Mouse (Mus musculus): ENCODE results near the gene Dctn1. TPM values are rescaled to one million over a fixed set of nuclear protein-coding genes. Genes with fewer than 3 reads are reported as not detected.

Gene Dctn1
- polyA plus RNA-seq, 1 experiment = 323 TPM

DNA sequence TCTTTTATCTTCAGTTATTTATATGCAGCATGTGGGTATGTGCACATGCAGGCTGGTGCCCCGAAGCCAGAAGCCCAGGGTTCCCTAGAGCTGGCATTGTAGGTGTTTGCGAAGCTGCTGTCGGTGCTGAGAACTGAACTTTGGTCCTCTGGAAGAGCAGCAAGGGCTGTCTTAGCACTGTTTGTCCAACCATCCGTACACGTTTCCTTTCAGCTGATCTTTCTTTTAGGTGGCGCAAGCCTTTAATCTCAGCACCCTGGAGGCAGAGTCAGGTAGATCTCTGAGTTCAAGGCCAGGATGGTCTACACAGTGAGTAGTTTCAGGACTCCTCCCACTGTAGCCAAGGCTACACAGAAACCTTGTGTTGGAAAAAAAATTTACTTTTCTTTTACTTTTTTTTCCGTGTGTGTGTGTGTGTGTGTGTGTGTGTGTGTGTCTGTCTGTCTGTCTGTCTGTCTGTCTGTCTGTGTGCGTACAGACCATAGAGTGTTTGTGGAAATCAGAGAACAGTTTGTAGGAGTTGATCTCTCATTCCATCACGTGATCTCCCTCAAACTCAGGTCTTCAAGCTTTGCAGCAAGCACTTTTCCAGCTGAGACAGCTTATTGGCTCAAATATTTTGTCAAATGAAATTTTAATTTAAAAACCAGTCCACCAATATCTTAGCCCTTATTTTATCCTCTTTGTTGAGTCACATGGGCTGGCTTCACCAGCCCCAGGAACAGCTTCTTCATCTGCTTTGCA lies 33.4 kb upstream of the Dctn1 start:
- TF ChIP-seq GATA1 (IDR thresholded peaks at IDR 0.05; ENCODE audit: low read length) = no peak

DNA sequence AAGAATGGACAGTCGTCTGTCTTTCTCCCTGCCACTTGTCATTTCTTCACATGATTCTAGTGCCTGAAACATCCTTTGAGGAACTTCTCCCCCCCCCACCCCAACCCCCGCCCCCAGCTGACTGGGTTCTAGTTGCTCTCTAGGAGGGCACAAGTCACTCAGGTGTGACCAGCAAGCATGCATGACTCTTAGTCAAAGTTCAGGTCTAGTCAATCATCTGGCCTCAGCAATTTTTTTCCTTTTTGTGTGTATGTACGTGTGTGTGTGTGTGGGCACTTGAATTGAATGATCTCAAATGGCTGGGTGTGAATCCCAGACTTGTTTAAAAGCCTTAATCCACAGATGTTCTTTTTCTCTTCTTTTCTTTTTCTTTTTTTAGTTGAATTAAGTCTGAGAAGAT lies 31.5 kb upstream of the Dctn1 start:
- TF ChIP-seq GATA1 (IDR thresholded peaks at IDR 0.05; ENCODE audit: low read length) = no peak

DNA sequence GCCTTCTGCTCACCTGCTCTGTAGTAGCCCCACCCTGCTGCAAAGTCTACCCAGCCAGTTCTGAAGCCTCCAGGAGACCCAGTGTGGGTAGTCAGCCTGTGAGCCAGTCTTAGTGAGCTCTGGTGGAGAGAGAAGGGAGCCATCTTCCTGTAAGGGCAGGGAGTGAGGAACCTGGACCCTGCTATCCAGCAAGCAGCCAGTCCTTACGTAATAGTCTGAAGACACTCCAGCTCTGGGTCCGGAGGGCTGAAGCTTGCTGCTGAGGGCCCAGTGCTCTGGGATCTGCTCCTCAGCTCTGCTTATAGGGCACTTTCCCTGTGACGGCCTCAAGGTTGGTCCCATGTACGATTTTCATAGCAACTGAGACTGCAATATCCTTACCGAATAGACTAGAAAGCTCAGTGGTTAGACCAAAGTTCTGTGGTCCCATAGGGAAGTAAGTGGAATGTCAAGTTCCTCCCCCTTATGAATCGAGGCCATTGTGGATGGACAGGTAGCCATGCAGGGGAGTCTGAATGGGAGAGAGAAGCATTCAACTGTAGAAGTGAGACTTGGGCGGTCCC lies 30.7 kb upstream of the Dctn1 start, which contains the start of gene Rtkn:
Gene Rtkn (plus strand): TSS at position 513 of the 563 bp plus-strand sequence.
- no peak for TF ChIP-seq GATA1 (IDR thresholded peaks at IDR 0.05; ENCODE audit: low read length)

DNA sequence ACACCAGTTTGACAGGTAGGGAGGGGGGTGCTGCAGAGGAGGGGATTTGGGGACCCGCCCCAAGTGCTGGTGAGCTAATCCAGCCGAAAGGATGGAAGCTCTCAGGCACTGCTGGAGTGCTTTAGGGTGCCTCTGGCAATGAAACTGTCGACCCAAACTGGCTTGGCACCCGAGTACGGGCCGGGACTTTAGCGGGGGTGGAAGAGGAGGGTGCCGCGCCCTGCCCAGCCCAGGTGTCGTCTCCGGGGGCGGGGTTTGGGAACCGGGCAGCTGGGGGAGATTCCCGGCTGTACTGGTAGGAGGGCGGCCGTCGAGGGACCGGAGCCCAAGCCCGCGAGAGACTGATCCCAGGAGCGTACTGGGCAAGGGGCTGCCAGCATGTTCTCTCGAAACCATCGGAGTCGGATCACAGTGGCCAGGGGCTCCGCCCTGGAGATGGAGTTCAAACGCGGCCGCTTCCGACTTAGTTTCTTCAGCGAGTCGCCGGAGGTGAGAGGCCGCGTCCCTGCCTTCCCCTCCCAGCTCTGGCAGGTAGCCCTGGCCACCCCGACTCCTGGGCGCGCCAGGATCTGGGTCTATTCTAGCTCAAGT lies 30.1 kb upstream of the Dctn1 start:
- no peak for TF ChIP-seq GATA1 (IDR thresholded peaks at IDR 0.05; ENCODE audit: low read length)

GRCm38 (mm10) chr6:83136291-83136880 lies 29.3 kb upstream of the Dctn1 start:
- no peak for TF ChIP-seq GATA1 (IDR thresholded peaks at IDR 0.05; ENCODE audit: low read length)

DNA sequence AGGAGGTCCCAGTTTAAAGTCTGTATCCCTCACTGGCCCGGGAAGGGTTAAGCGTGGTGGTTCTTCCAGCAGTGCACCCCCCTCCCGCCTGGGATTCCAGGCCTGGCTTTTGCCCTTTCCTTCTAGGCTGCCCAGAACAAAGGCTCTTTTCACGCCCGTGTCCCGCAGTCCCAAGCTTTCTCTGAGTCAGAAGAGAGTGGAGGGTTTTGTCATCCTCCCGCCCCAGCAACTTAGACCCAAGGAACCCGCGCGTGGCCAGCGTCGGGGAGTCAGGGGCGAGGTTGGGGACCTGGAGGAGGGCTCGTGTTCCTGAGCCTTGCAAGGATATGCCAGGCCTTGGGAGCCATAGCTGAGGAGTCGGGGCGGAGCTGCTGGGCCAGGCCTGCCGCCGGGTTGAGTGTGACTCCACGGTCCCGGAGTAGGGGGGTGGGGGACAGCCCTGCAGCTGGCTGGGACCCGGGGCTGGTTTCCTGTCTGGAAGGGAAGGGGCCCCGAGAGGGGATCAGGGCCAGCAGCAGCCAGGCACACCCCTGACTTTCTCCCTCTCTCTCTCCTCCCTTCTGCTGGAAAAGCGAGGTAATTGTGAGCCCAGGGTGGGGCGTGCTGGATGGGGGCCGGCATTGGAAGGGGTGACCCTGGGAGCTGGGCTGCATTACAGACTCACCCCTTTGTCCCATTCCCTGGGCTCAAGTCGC lies 28.7 kb upstream of the Dctn1 start:
- no peak for TF ChIP-seq GATA1 (IDR thresholded peaks at IDR 0.05; ENCODE audit: low read length)

DNA sequence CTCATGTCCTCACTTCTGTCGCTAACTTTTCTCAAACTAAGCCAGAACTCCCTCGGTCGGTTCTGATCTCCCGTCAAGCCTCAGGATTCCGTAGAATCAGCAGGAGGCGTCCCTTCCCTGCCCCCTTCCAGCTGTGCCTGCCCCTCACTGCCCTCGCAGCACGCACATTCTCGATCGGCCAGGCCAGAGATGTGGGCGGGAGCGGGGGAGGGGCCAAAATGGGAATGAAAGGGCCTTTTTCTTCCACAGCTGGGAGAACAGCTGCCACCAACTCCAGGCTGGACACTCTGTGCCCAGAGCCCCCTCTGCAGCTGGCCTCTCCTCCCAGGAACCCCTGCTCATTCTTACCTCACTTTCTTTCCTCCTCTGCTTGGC lies 28.2 kb upstream of the Dctn1 start:
- no peak for TF ChIP-seq GATA1 (IDR thresholded peaks at IDR 0.05; ENCODE audit: low read length)

- no peak for TF ChIP-seq GATA1 (IDR thresholded peaks at IDR 0.05; ENCODE audit: low read length)
Observed at GRCm38 (mm10) chr6:83138056-83138455, 27.7 kb upstream of the Dctn1 start.

DNA sequence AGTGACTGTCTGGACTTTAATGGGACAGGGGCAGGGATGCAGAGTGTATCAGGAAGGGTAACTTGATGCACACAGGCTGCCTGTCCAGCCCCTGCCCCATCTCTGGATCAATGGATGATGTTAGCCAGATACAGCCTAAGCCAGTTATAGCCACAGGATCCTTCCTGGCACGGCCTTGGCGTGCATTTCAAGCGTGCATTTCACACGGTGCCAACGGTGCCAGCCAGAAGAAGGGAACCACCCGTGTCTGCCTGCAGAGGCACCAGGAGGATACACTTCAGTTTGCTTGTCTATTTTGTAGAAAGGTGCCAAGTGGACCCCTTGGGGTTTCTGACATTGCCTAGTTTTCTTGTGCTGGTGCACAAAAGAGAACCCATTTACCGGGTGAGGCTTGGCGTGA lies 25.7 kb upstream of the Dctn1 start:
- TF ChIP-seq GATA1 (IDR thresholded peaks at IDR 0.05; ENCODE audit: low read length) = no peak

- no peak for TF ChIP-seq GATA1 (IDR thresholded peaks at IDR 0.05; ENCODE audit: low read length)
Observed at GRCm38 (mm10) chr6:83141636-83142035, 24.1 kb upstream of the Dctn1 start.

DNA sequence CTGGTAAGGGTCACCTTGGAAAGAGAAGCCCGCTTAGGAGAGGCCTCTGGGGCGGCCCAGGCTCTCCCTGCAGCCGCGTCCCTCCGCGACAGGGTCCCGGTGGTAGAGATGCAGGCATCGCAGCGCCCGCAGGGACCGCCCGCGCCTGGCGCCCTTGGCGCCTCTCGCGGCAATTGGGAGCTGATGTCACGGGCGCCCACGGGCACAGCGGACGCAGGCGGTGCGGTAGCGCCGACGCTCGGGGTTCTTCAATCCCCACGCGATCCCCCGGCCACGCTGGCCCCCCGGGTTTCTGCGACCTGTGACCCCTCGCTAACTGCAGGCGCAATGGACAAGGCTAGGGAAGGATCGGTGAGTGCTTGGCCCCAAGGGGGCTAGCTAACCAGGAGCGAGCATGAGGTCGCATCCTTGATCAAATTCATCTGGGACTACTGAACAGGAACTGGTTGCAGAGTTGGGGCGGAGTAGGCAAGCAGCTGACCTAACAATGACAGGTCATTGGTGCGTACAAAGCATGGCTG lies 23.4 kb upstream of the Dctn1 start:
- TF ChIP-seq GATA1 (IDR thresholded peaks at IDR 0.05; ENCODE audit: low read length) = no peak

DNA sequence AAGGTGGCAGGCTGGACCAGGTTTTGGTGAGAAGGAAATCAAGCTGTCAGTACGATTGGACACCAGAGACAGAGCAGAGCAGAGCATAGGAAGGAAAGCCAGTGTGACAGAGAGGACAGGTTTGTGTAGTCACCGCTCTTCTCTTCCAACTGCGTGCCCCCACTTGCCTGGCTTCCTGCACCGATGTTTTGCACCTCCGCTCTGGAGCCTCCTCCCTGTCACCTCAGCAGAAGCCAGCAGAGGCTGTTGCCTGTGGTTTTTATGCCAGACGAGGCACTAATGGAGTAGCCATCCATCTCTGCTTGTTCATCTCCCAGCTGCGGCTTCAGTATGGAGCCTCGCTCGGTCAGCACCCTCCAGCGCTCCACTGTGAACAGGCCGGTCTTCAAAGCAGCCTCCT lies 22.8 kb upstream of the Dctn1 start:
- no peak for TF ChIP-seq GATA1 (IDR thresholded peaks at IDR 0.05; ENCODE audit: low read length)

DNA sequence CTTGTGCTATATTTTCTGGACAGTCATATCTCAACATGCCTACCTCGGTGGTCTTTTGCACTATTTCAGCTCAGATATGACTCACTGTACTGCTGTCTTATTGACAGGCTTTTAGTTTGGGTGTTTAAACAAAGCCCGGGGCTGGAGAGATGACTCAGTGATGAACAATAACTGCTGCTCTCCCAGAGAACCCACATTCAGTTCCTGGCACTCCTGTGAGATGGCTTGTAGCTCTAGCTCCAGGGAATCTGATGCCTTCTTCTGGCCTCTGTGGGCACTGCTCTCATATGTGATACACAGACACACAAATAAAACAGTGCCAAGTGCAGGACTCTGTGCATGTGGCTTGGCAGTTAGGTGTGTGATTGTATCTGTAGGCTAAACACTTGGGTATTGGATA lies 20.5 kb upstream of the Dctn1 start:
- TF ChIP-seq GATA1 (IDR thresholded peaks at IDR 0.05; ENCODE audit: low read length) = no peak

- no peak for TF ChIP-seq GATA1 (IDR thresholded peaks at IDR 0.05; ENCODE audit: low read length)
Observed at GRCm38 (mm10) chr6:83145805-83146204, 19.9 kb upstream of the Dctn1 start.

GRCm38 (mm10) chr6:83147280-83147679 lies 18.4 kb upstream of the Dctn1 start:
- TF ChIP-seq GATA1 (IDR thresholded peaks at IDR 0.05; ENCODE audit: low read length) = no peak

- no peak for TF ChIP-seq GATA1 (IDR thresholded peaks at IDR 0.05; ENCODE audit: low read length)
Observed at GRCm38 (mm10) chr6:83151721-83152120, 14.0 kb upstream of the Dctn1 start.

All from G1E-ER4 (cell line).